Mouse (Mus musculus): ENCODE results near the gene Suox.
"Not testable (repeated sequence)": the region's sequence is repeated elsewhere in the genome, so short reads cannot be mapped to it uniquely, and the experiment has no call there.

DNA sequence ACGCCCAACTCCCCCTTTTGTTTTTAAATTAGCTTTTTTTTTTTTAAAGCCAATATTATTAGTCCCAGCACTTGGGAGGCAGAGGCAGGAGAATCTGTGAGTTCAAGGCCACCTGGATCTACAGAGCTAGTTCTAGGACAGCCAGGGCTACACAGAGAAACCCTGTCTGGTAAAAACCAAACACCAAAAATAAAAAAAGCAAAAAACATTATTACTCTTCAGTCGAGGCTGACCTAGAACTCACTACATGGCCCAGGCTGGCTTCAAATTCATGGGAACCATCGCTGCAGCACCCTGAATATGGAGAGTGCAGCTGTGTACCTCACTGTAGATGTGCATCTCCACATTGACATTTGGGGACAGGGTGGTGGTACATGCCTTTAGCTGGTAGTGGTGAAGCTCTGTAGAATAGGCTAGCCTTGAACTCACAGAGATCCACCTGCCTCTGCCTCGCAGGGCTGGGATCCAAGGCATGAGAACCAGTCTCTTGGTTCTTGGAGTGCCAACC is 50.7 kb downstream of the Suox start:
- TF ChIP-seq CTCF (IDR thresholded peaks at IDR 0.05; ENCODE audit: low read depth); EP300 (optimal IDR thresholded peaks at IDR 0.05): not testable (repeated sequence)
